Mouse (Mus musculus): ENCODE measurements around the gene 2210016L21Rik.

DNA sequence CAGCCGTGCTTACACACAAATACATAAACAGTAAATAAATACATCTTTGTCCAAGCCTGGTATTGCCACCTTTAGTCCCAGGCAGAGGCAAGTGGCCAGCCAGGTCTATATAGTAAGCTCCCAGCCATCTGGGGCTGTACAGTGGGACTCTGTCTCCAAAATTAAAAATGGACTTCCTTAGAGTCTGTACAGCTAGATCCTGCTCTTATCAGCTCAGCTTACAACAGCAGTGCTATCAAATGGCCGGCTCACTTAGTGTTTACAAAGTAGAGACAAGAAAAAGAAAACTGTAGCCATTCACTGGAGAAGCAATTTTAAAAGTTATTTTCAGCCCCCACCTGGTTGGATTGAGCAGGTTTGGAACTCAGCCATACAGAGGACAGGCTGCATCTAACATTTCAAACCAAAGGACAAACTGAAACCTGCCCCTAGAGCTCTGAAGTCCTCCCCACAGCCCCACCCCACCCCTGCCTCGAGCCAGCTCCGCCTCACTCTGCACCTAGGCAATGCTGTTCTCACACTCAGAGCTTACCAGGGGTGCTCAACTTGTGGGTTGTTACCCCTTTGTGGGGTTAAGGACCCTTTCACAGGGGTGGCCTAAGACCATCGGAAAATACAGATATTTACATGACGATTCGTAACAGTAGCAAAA is 22.5 kb downstream of the 2210016L21Rik start:
- TF ChIP-seq MAFK (IDR thresholded peaks at IDR 0.05; ENCODE audit: insufficient read depth, low read depth, low read length) (no peak), ZC3H11A (IDR thresholded peaks at IDR 0.05; ENCODE audit: borderline replicate concordance, low read depth, low read length) (no peak), CHD2 (IDR thresholded peaks at IDR 0.05; ENCODE audit: low read depth, low read length) (no peak)
